Mouse (Mus musculus): Measurements from ENCODE around the gene Fbxw11.

Fbxw11 gene

DNA sequence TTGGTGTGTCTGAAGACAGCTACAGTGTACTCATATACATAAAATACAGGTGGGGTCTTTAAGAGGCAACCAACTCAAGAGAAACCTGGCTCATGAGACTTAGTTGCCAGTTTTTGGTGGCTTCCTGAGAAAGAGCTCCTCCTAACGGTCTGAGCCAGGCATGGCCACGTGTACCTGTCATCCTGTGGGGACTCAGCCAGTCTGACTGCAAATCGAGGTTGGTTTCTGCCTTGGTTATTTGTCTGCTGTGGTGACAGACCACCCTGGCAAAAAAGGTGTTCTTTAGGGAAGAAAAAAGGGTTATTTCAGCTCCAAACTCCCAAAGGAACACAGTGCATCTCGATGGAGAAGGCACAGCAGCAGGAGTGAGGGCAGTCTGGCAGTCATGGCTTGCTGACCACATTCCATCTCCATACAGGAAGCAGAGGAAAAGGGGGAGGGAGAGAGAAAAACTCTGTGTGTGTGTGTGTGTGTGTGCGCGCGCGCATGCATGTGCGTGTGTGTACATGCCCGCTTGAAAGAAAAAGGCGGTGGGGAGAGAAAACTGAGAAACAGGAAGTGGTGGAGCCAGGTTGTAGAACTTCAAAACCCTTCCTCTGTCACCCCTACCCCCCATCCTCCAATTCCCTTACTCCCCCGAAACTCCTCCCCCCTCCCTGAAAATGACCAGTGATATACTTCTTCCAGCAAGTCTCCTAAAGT lies 126.3 kb downstream of the Fbxw11 start:
- no peak for DNase-seq

DNA sequence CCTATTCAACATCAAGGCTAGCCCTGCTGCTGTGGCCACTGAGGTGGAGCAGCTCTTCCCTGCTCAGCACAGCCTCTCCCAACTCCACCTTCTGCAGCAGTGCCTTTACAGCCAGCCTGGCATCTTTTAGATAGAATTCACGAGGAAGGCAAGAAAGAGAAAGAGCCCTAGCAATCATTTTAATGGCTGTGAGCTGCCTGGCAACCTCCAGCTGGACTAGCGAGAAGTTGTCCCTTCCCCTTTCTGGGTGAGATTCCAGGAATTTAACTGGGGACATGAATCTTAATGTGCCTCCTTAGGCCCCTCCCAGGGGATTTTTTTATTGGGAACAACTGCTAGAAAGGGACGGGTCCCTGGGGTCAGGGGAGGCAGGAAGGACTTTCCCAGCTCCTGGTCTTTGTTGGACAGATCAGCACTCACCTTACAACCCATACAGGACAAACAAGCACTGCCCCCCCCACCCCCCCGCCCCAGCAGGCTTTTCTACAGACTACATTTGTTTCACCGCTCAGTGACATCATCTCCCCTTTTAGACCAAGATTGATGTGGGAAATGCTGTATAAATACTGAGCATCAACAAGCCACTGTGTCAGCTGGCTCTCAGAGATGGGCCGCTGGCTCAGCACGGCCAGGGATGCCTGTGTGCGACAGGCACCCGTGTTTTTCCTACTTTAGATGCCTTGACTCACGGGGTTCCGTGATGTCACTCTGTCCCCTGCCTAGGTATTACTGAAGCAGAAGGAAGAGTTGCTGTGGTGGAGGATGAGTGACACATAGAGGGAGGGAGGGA lies 138.4 kb downstream of the Fbxw11 start:
- DNase-seq, result no peak

DNA sequence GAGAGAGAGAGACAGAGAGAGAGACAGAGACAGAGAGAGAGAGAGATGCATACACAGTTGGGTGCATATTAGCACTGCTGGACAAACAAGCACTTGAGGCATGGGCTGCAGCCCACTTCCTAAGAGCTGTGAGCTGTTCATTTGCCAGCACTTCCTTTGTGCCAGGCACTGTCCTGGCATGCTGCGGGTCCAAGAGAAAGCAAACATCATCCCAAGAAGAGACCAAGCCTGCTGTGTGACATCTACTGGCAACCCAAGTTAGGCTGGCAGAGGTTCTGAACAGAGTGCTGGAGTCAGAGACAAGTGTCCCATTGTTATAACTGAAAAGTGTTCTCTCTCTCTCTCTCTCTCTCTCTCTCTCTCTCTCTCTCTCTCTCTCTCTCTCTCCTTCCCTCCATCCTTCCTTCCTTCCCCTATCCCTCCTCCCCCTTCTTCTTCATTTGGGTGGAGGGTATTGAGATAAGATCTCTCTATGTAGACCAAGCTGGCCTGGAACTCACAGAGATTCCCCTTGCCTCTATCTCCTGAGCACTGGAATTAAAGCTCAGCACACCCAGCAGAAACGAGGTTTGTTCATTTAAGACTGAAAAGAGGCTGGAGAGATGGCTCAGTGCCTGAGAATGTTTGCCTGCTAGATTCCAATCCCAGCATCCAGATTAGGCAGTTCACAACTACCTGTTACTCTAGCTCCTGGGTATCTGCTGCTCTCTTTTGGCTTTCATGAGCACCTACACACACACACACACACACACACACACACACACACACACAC lies 139.3 kb downstream of the Fbxw11 start:
- DNase-seq, result no peak

GRCm38 (mm10) chr11:32782724-32783123 lies 140.2 kb downstream of the Fbxw11 start:
- no peak for DNase-seq

- DNase-seq, result no peak
Observed at GRCm38 (mm10) chr11:32785591-32786147, 143.1 kb downstream of the Fbxw11 start.

- no peak for DNase-seq
Observed at GRCm38 (mm10) chr11:32786201-32786600, 143.7 kb downstream of the Fbxw11 start.

DNA sequence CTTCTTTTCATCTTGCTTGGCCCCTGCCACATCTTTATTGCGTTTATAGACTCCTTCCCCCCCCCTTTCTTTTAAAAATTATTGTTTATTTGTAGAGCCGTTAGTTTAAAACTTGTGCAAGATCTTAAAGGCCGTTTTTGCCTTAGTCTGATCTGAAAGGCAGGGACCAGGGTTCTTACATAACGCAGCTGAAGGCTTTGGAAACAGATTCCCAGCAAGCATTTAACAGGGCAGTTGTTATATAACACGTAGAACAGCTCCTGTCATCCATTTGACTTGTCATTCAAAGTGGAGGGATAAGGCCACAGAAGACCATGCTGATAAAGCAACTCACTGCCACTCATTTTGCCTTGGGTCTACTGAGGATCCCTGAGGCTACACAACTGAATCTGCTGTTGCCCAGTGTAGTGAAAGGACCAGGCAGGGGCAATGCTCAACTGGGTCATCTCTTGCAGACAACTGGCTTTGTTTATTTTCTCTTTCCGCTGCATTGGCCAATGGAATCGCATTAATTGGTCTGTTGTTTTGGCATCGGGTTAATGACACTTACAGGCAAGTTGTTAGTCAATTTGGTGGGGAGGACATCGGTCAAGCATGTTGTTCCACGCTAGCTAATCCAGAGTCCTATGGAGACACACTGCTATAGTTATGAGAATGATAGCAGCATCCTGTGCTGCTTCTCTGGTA lies 152.4 kb downstream of the Fbxw11 start:
- peak; percentile 93 for DNase-seq

All from retina, postnatal 1 day (tissue).